Mouse (Mus musculus) ES-Bruce4 (cell line): ENCODE measurements at regions not wholly inside any gene's neighbourhood (a gene's known extent, or its start where the extent isn't known, plus 50 kb on each side); places are given as distances from the start of the nearest gene placed in this dataset.

Experiments
- CTCF ChIP-seq: IDR thresholded peaks from one replicate; pipeline ENCODE4 v1.8.1; 2011; ENCODE audit warnings: low read depth, low read length
- EP300 ChIP-seq: IDR thresholded peaks from 2 replicates; pipeline ENCODE4 v1.6.1; 2011; ENCODE audit warnings: low read depth, low read length; ENCODE audit not compliant: insufficient read depth
- POLR2A ChIP-seq: IDR thresholded peaks from one replicate; pipeline ENCODE4 v1.8.1; 2011; ENCODE audit warnings: low read length; ENCODE audit not compliant: insufficient read depth

GRCm38 (mm10) chr6:61068117-61068489 lies 112.0 kb upstream of the Ccser1 start:
- TF ChIP-seq EP300: no peak
- no peak for TF ChIP-seq CTCF
- no peak for TF ChIP-seq POLR2A
